Mouse (Mus musculus) effector memory CD4-positive, alpha-beta T cell, adult 5 months (primary cell): ENCODE data around the gene Htr1a. TPM values are rescaled to one million over a fixed set of nuclear protein-coding genes. Genes with fewer than 3 reads are reported as not detected.

ENCODE experiments used
- polyA plus RNA-seq: library from polyadenylated mRNA; unstranded; fragments of 100-300 nt; shearing (Covaris generic); gene quantifications from one replicate; pipeline ENCODE4 v1.2.1, GENCODE M21; 2017

The Htr1a gene
- polyA plus RNA-seq, result not detected

DNA sequence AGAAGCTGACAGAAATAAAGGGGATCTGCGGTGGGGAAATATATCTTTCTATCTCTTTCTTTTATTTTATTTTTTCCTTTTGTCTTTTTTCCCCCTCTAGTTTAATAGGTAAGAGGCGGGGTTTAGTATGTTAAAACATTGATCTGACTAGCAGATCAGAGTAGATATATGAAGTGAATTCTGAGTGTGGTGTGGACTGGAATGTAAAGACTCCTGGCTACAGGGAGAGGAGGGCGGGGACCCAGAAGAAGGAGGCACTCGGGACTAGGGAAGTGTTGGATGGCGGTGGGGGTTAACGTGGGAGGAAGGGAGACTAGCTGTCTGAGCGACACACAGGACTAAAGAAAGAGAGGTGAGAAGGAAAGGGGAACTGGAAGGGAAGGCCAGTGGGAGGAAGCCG is at the start of gene Htr1a:
Htr1a (plus strand) TSS at position 301 of the 400 bp plus-strand sequence.

Other genes with a start within 250 kb of the Htr1a start
- gene Rnf180, start 148.8 kb upstream of the Htr1a start, polyA plus RNA-seq, result not detected